Mouse (Mus musculus) heart, embryonic 10.5 days (tissue): ENCODE results near the gene Grik5. TPM values are rescaled to one million over a fixed set of nuclear protein-coding genes. Genes with fewer than 3 reads are reported as not detected.
A peak's percentile ranks its signal among the peaks of the same experiment; 100 is the strongest.

Experiments used
- DNase-seq: peaks from one replicate; pipeline ENCODE4 v3.0.0-alpha.2; 2017; ENCODE audit warnings: low spot score
- H3K27ac ChIP-seq: fragments of 300-500 bp; sonication (generic); 2 replicates; pipeline ENCODE4 v1.5.1; 2016; ENCODE audit warnings: mild to moderate bottlenecking
- H3K27me3 ChIP-seq: fragments of 300-500 bp; sonication (generic); 2 replicates; pipeline ENCODE4 v1.6.1; 2016; ENCODE audit warnings: mild to moderate bottlenecking; ENCODE audit not compliant: poor library complexity, insufficient read depth, severe bottlenecking
- H3K36me3 ChIP-seq: fragments of 300-500 bp; sonication (generic); 2 replicates; pipeline ENCODE4 v1.6.1; 2016; ENCODE audit warnings: mild to moderate bottlenecking, moderate library complexity
- H3K4me1 ChIP-seq: fragments of 300-500 bp; sonication (generic); 2 replicates; pipeline ENCODE4 v1.6.1; 2016; ENCODE audit warnings: mild to moderate bottlenecking
- H3K4me3 ChIP-seq: fragments of 300-500 bp; sonication (generic); 2 replicates; pipeline ENCODE4 v1.5.1; 2016; ENCODE audit warnings: mild to moderate bottlenecking, moderate library complexity
- H3K9me3 ChIP-seq: fragments of 300-500 bp; sonication (generic); 2 replicates; pipeline ENCODE4 v1.6.1; 2016; ENCODE audit warnings: mild to moderate bottlenecking, moderate library complexity
- WGBS: fragments of 180-500 bp; shearing (Covaris S2); methylation state at CpG from one replicate; pipeline ENCODE4 v1.1.7; 2016; 5-methylcytosine and 5-hydroxymethylcytosine counted together
- microRNA-seq: library from miRNA; unstranded; fragments of <30 nt; microRNA quantifications from one replicate; pipeline ENCODE4, GENCODE M21; 2017
- polyA plus RNA-seq: library from polyadenylated mRNA; unstranded; fragments of >200 nt; fragmentation: Nextera tagmentation; extraction: Ambion mirVana; gene quantifications from 2 replicates; pipeline ENCODE4 v1.2.1, GENCODE M21; 2016

The Grik5 gene
- polyA plus RNA-seq, 1 experiment from 2014 or later = 6.6 TPM

DNA sequence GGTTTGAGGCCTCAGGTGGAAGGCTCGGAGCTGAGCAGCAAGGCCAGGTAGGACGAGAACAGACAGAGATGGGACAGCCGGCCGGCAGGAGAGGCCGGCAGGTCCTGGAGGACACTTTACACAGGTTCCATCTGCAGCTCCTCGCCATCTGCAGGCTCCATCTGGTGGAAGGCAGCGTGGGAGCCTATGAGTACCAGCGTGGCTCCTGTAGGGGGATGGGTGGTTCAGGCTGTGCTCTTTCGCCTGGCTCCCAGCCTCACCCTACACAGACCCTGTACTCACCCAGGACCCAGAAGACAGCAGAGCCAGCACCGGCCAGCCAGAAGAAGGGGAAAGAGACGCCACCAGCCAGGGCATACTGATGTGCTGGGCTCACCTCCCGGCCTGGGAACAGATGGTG lies 102.3 kb downstream of the Grik5 start:
- Histone ChIP-seq H3K27me3 (no peaks in the 10 kb centered on the region), H3K36me3 (peaks cover 8% of the 10 kb centered on the region), H3K27ac (no peak overlapping the region), H3K9me3 (no peaks in the 10 kb centered on the region), H3K4me3 (no peak overlapping the region), H3K4me1 (peaks cover 8% of the 10 kb centered on the region; the same call in 1 of the 2 replicates)
- DNase-seq = no peak
- WGBS = 77% methylated on average over 12 of the region's 12 CpGs

- 73% methylated on average over 6 of the region's 6 CpGs for WGBS
- no peak for DNase-seq
- no peaks in the 10 kb centered on the region for H3K27me3 ChIP-seq
Observed at GRCm38 (mm10) chr7:24968463-24968862, 103.7 kb downstream of the Grik5 start.

DNA sequence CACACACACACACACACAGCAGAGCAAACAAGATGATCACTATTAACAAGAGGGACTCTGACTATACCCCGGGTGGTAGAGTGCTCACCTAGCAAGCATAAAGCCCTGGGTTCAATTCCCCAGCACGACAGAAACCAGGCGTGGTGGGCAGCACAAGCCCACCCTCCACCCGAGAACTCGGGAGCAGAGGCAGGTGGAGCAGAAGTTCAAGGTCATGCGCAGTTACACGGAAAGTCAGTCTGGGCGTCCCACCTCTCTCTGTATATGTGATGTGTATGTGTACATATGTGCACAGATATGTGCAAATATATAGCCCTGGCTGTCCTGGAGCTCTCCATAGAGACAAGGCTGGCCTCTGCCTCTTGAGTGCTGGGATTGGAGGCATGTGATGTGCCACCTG lies 104.2 kb downstream of the Grik5 start:
- Histone ChIP-seq H3K9me3 (no peaks in the 10 kb centered on the region), H3K4me3 (no peak overlapping the region), H3K27me3 (no peaks in the 10 kb centered on the region), H3K4me1 (peaks cover 8% of the 10 kb centered on the region; the same call in 1 of the 2 replicates), H3K36me3 (peaks cover 8% of the 10 kb centered on the region), H3K27ac (no peak overlapping the region)
- no peak for DNase-seq
- 84% methylated on average over 8 of the region's 8 CpGs for WGBS

More at GRCm38 (mm10) chr7:24968463-24968862, 103.7 kb downstream of the Grik5 start:
- peaks cover 8% of the 10 kb centered on the region for H3K36me3 ChIP-seq
- no peak overlapping the region for H3K4me3 ChIP-seq
- H3K27ac ChIP-seq = no peak overlapping the region
- H3K9me3 ChIP-seq = no peaks in the 10 kb centered on the region
- peaks cover 8% of the 10 kb centered on the region; the same call in 1 of the 2 replicates for H3K4me1 ChIP-seq

DNA sequence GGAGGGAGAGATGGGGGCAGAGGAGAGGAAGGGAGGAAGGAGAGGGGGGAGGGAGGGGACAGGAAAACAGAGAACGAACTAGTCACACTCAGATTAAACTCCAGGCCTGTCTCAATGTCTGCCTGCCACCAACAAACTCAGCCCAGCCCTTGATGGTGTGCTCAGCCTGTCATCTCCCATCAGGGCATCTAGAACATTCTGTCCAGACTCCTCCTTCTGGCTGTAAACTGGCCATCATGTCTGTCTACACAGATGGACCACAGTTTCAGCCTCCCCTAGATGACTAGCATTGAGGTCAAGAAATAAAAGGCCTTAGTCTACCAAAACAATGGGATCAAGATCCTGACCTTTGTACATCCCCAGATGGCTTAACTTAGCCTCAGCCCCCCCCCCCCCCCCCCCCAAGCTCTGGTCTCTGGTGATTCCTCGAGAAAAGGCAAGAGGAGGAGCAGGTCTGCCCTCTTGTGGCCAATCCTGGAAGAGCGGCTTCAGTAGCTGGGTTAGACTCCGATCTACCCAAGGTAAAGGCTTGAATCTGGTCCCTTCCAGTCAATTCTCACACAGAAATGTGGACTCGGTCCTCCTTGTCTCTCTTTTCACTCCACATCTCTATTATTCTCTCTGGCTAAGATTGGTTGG lies 107.1 kb downstream of the Grik5 start:
- H3K9me3 ChIP-seq = no peaks in the 10 kb centered on the region

GRCm38 (mm10) chr7:24964288-24964687 lies 107.9 kb downstream of the Grik5 start:
- 61% methylated on average over 2 of the region's 2 CpGs for WGBS
- H3K27ac ChIP-seq = no peak overlapping the region
- H3K4me1 ChIP-seq = no peaks in the 10 kb centered on the region
- H3K9me3 ChIP-seq = no peaks in the 10 kb centered on the region
- H3K4me3 ChIP-seq = no peak overlapping the region
- H3K27me3 ChIP-seq = no peaks in the 10 kb centered on the region
- no peak for DNase-seq
- H3K36me3 ChIP-seq = peaks cover under 1% of the 10 kb centered on the region; the same call in 1 of the 2 replicates

More for the DNA sequence above, 107.1 kb downstream of the Grik5 start:
- 15% methylated on average over 5 of the region's 5 CpGs for WGBS
- H3K27ac ChIP-seq = no peak overlapping the region
- H3K4me1 ChIP-seq = no peaks in the 10 kb centered on the region
- peaks cover 8% of the 10 kb centered on the region for H3K36me3 ChIP-seq
- peak; percentile 83 for DNase-seq
- no peak overlapping the region for H3K4me3 ChIP-seq
- H3K27me3 ChIP-seq = no peaks in the 10 kb centered on the region

Small RNA genes lying within 50 kb of the gene (microRNA-seq; reads per million reads assigned to microRNA genes)
- not detected for gene Mir6537
- not detected for gene Mir7046
- not detected for gene Mir7047

Other genes with a start within 250 kb of the Grik5 start
- 10.0 and 15.0 TPM in 2 replicates for gene Gm9844, start 210.1 kb downstream of the Grik5 start, polyA plus RNA-seq
- not detected in 2 replicates for gene Lypd4, start 202.4 kb downstream of the Grik5 start, polyA plus RNA-seq
- gene Dmrtc2, start 202.3 kb downstream of the Grik5 start, polyA plus RNA-seq = not detected in 2 replicates
- gene Rps19, start 188.0 kb downstream of the Grik5 start, polyA plus RNA-seq = 1,532 and 1,854 TPM in 2 replicates
- gene Cd79a, start 175.0 kb downstream of the Grik5 start, polyA plus RNA-seq = 0.26 and 0.40 TPM in 2 replicates
- 83.4 and 87.5 TPM in 2 replicates for gene Arhgef1, start 169.4 kb downstream of the Grik5 start, polyA plus RNA-seq
- not detected in 2 replicates for gene Gm4881, start 127.9 kb downstream of the Grik5 start, polyA plus RNA-seq
- 114 and 151 TPM in 2 replicates for gene Rabac1, start 99.6 kb downstream of the Grik5 start, polyA plus RNA-seq
- 2.2 and 3.5 TPM in 2 replicates for gene Atp1a3, start 66.4 kb downstream of the Grik5 start, polyA plus RNA-seq
- gene Zfp574, start 221 bp upstream of the Grik5 start, polyA plus RNA-seq = 25.0 and 30.2 TPM in 2 replicates
- 0.73 and 0.74 TPM in 2 replicates for gene Pou2f2, start 107.4 kb upstream of the Grik5 start, polyA plus RNA-seq
- 6.7 and 8.1 TPM in 2 replicates for gene Dedd2, start 148.3 kb upstream of the Grik5 start, polyA plus RNA-seq
- 2.5 and 3.0 TPM in 2 replicates for gene Zfp526, start 149.1 kb upstream of the Grik5 start, polyA plus RNA-seq
- gene Gsk3a, start 165.5 kb upstream of the Grik5 start, polyA plus RNA-seq = 8.2 and 11.9 TPM in 2 replicates
- 9.2 and 17.9 TPM in 2 replicates for gene Erf, start 178.4 kb upstream of the Grik5 start, polyA plus RNA-seq
- gene Cic, start 195.4 kb upstream of the Grik5 start, polyA plus RNA-seq = 17.0 and 28.7 TPM in 2 replicates
- 147 and 189 TPM in 2 replicates for gene Pafah1b3, start 225.6 kb upstream of the Grik5 start, polyA plus RNA-seq
- 0.26 and 0.65 TPM in 2 replicates for gene Prr19, start 229.1 kb upstream of the Grik5 start, polyA plus RNA-seq
- 0.09 and 0.63 TPM in 2 replicates for gene Tmem145, start 233.8 kb upstream of the Grik5 start, polyA plus RNA-seq
- gene Megf8, start 244.8 kb upstream of the Grik5 start, polyA plus RNA-seq = 10.4 and 11.2 TPM in 2 replicates